Mouse (Mus musculus): ENCODE measurements around the gene Tspyl1. TPM values are rescaled to one million over a fixed set of nuclear protein-coding genes. Genes with fewer than 3 reads are reported as not detected.
A peak's percentile ranks its signal among the peaks of the same experiment; 100 is the strongest.

Tspyl1 gene
- polyA plus RNA-seq, 1 experiment from 2014 or later = 69.3 TPM

DNA sequence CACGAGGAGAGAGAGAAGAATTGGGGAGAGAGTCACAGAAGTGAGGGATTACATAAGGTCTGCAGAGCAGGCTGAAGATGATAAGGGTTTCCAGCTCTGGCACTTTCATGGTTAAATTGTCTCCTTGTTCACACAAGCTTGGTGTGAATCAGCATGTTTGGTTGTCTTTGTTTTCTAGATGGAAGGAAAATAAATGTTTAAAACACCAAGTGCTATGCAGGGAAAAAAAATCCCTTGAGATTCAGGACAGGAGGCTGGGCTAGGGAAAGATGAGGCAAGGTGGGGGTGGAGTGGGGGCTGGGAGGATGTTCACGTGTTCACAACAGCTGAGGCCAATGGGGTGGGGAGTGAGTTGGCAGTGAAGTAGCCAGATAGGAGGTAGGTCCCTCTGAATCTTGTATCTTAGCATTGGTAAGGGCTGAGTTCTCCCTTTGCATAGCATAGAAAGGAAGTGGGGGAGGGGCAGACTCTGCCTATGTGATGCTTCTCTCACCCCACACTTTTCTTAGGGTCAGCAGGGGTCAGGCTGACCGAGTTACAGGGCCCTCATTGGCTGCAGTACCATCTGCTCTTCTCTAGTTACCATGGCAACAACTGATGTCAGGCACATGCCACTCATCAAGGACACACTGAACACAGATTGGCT, 34.7 kb downstream of the Tspyl1 start:
- 3% methylated on average over 3 of the region's 3 CpGs for WGBS
- Histone ChIP-seq H3K4me3 (peak overlapping the region; percentile 22; the same call in 1 of the 2 replicates), H3K27ac (peak overlapping the region; percentile 79), H3K4me1 (peaks cover 36% of the 10 kb centered on the region), H3K36me3 (no peaks in the 10 kb centered on the region), H3K27me3 (ENCODE audit: low read depth, poor library complexity, severe bottlenecking) (no peaks in the 10 kb centered on the region), H3K9me3 (replicated peaks) (no peaks in the 10 kb centered on the region)
- DNase-seq (ENCODE audit: low spot score) = peak; percentile 42

DNA sequence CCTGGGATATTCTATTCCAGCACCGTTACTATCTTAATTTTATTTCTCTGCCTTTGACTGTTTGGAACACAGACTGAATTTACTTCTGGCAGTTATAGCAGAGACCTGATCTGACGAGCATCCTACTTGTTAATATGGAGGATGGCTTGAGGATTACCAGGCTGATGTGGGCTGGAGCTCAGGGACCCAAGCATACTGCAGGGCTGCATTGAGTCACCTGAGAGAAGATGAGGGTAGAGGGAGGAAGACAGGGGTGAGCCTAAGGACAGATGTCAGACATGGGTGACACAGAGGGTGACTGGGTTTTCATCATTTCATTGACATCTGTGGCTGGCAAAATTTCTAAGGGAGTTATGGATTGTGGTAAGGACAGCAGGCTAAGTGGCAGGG, 35.2 kb downstream of the Tspyl1 start:
- 27% methylated on average over 2 of the region's 2 CpGs for WGBS
- Histone ChIP-seq H3K4me3 (0 out of 2 replicates have a peak overlapping the region, but pooled peaks have one; percentile 22), H3K9me3 (replicated peaks) (no peaks in the 10 kb centered on the region), H3K4me1 (peaks cover 36% of the 10 kb centered on the region), H3K36me3 (no peaks in the 10 kb centered on the region), H3K27me3 (ENCODE audit: low read depth, poor library complexity, severe bottlenecking) (no peaks in the 10 kb centered on the region), H3K27ac (no peak overlapping the region; the same call in 1 of the 2 replicates)
- no peak for DNase-seq (ENCODE audit: low spot score)

DNA sequence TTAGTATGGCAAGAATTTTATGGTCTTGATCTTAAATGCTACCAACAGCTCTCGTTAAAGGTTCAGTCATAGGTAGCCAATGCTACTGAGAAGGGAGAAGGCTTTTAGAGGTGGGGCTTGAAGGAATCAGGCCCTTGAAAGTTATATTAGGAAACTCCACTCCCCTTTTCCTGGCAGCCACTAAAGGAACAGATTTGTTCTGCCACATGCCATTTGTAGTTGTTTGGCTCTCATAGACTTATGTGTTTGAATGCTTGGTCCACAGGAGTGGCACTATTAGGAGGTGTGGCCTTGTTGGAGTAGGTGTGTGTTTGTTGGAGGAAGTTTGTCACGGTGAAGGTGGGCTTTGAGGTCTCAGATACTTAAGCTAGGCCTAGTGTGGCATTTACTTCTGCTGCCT, 38.8 kb downstream of the Tspyl1 start:
- DNase-seq (ENCODE audit: low spot score) = no peak
- Histone ChIP-seq H3K4me1 (peaks cover 18% of the 10 kb centered on the region), H3K4me3 (no peak overlapping the region), H3K9me3 (replicated peaks) (no peaks in the 10 kb centered on the region), H3K36me3 (no peaks in the 10 kb centered on the region), H3K27me3 (ENCODE audit: low read depth, poor library complexity, severe bottlenecking) (no peaks in the 10 kb centered on the region), H3K27ac (no peak overlapping the region)
- WGBS = 80% methylated on average over 2 of the region's 2 CpGs

DNA sequence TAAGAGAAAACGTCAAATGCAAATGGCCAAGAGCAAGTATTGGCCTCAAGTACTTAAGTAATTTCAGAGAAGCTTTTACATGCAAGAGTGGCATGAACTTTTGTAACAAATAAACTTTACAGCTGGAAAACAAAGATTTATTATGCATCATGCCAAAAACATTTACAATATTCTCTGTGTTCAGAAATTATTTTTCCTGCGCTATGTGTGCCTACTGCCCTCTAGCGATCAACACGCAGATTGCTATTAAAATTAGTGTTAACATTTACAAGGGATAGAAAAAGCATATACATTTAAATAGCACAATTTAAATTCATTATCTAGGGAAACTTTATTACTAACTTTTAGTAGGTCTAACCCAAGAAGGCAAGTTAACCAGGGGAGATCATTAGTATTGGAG, 44.7 kb downstream of the Tspyl1 start:
- DNase-seq (ENCODE audit: low spot score) = no peak
- no peak overlapping the region for H3K4me3 ChIP-seq
- no peaks in the 10 kb centered on the region for H3K4me1 ChIP-seq
- 27% methylated on average over 4 of the region's 4 CpGs for WGBS
- no peaks in the 10 kb centered on the region for H3K27me3 ChIP-seq (ENCODE audit: low read depth, poor library complexity, severe bottlenecking)
- no peaks in the 10 kb centered on the region for H3K36me3 ChIP-seq
- no peak overlapping the region for H3K27ac ChIP-seq
- no peaks in the 10 kb centered on the region for H3K9me3 ChIP-seq (replicated peaks)

DNA sequence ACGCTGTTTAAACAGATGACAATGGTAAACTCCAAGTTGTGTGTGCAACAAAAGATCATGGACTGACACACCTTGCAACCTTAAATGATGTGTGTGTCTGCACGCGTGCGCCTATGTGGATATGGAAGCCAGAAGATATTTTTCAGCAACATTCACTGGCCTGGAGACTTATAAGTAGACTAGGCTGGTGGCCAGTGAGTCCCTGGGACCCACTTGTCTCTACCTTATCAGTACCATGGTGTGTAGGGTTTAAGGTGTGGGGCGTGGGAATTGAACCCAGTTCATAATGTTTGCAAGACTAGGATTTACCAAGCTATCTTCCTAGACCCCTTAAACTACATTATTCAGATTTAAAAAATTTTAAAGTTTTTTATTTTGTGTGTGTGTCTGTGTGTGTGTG, 45.2 kb downstream of the Tspyl1 start:
- H3K36me3 ChIP-seq = no peaks in the 10 kb centered on the region
- H3K27me3 ChIP-seq (ENCODE audit: low read depth, poor library complexity, severe bottlenecking) = no peaks in the 10 kb centered on the region
- 54% methylated on average over 5 of the region's 5 CpGs for WGBS
- no peaks in the 10 kb centered on the region for H3K4me1 ChIP-seq
- H3K4me3 ChIP-seq = no peak overlapping the region
- no peaks in the 10 kb centered on the region for H3K9me3 ChIP-seq (replicated peaks)
- H3K27ac ChIP-seq = no peak overlapping the region
- no peak for DNase-seq (ENCODE audit: low spot score)

DNA sequence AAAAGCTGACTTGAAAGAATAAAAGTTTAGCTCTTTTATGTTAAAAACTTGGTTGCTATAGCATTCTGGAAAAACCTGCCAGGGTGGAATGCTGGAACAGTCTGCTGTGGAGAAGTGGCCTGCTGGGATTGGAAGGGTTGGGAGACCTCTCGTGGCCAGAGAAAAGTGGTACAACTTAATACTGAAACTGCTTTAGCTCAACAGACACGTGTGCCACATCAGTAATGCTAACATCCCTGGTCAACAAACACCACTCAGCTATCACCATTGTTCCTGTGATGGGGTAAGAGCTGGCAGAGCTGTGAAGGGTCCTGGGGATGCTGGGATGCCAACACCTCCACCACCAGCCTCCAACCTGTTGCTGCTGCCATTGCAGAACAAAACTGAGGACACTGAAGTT, 46.3 kb downstream of the Tspyl1 start:
- no peak overlapping the region for H3K27ac ChIP-seq
- no peaks in the 10 kb centered on the region for H3K4me1 ChIP-seq
- 4% methylated on average over 2 of the region's 2 CpGs for WGBS
- no peaks in the 10 kb centered on the region for H3K9me3 ChIP-seq (replicated peaks)
- no peak overlapping the region for H3K4me3 ChIP-seq
- H3K36me3 ChIP-seq = no peaks in the 10 kb centered on the region
- no peaks in the 10 kb centered on the region for H3K27me3 ChIP-seq (ENCODE audit: low read depth, poor library complexity, severe bottlenecking)
- peak; percentile 33 for DNase-seq (ENCODE audit: low spot score)

Other genes starting within 250 kb of the Tspyl1 start
- gene Trappc3l, start 244.6 kb upstream of the Tspyl1 start, polyA plus RNA-seq (2016; fragmentation: Nextera tagmentation; extraction: Ambion mirVana) = not detected in 2 replicates
- not detected in 2 replicates for gene Calhm4, start 237.9 kb upstream of the Tspyl1 start, polyA plus RNA-seq (2016; fragmentation: Nextera tagmentation; extraction: Ambion mirVana)
- gene Calhm5, start 185.7 kb upstream of the Tspyl1 start, polyA plus RNA-seq (2016; fragmentation: Nextera tagmentation; extraction: Ambion mirVana) = 0.04 and 0.05 TPM in 2 replicates
- 0.69 and 0.95 TPM in 2 replicates for gene Calhm6, start 154.2 kb upstream of the Tspyl1 start, polyA plus RNA-seq (2016; fragmentation: Nextera tagmentation; extraction: Ambion mirVana)
- gene Dse, start 74.5 kb upstream of the Tspyl1 start, polyA plus RNA-seq (2016; fragmentation: Nextera tagmentation; extraction: Ambion mirVana) = 26.7 and 35.2 TPM in 2 replicates
- gene Tspyl4, start 15.3 kb downstream of the Tspyl1 start, polyA plus RNA-seq (2016; fragmentation: Nextera tagmentation; extraction: Ambion mirVana) = 14.9 and 22.9 TPM in 2 replicates
- gene Col10a1, start 107.8 kb downstream of the Tspyl1 start, polyA plus RNA-seq (2016; fragmentation: Nextera tagmentation; extraction: Ambion mirVana) = 0.18 TPM in 1 of 2 replicates, not detected in the other
- gene Nt5dc1, start 136.4 kb downstream of the Tspyl1 start, polyA plus RNA-seq (2016; fragmentation: Nextera tagmentation; extraction: Ambion mirVana) = 8.1 and 9.1 TPM in 2 replicates
- gene Frk, start 201.2 kb downstream of the Tspyl1 start, polyA plus RNA-seq (2016; fragmentation: Nextera tagmentation; extraction: Ambion mirVana) = 3.0 and 3.4 TPM in 2 replicates

Measured in limb, embryonic 10.5 days (tissue).